Mouse (Mus musculus): ENCODE results near the gene Mylpf.

- TF ChIP-seq POLR2A (IDR thresholded peaks at IDR 0.05; ENCODE audit: low read depth, low read length) (no peak), CTCF (conservative IDR thresholded peaks at IDR 0.05; ENCODE audit: insufficient read depth, insufficient read length, low read depth, low read length) (no peak)
Measured at GRCm38 (mm10) chr7:127223106-127223505, 14.4 kb downstream of the Mylpf start.
